Comparison of ENCODE assay signal across 9 mouse cellular contexts in the genomic region with DNA sequence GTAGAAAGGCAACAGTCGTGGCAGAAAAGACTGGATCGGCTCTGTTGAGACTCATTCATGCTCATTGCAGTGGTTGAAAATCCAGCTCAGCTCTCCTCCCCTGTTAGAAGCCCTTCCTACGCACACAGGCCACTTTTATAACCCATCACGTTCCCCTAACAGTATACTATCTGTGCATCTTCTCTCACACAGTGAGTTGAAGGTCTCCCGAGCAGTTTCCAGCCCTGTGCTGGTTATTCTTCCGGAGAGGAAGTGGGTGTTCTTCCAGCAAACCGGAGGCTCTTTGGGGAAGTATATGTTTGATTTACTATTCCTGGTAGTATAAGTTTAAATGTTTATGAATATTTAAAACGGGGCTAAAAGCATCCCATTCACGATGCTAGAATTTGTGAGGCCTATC. TPM values are rescaled to one million over a fixed set of nuclear protein-coding genes. Genes with fewer than 3 reads are reported as not detected.
A peak's percentile ranks its signal among the peaks of the same experiment; 100 is the strongest.
DNase-seq lines count a peak whose midpoint lies in the region; ATAC-seq lines count a peak whose summit lies in the region.
"Had no signal": no experiment of that assay in that cellular context is flagged by ENCODE, and none has a peak within 500 bp of the region (broad histone marks: within the 10 kb centered on the region; RNA-seq: fewer than 3 reads in every experiment).

No protein-coding gene starts in this region.

- no peak for DNase-seq in frontal cortex, postnatal 25 days (ENCODE audit: low spot score in 2 of 2)
- no peak for DNase-seq in lung, postnatal 4 days
- DNase-seq in layer of hippocampus, postnatal 14 days (ENCODE audit: low spot score in 2 of 2), result no peak

- H3K4me3 ChIP-seq in lung, embryonic 16.5 days (ENCODE audit: low read length), result peak overlapping the region; percentile 55
- peak overlapping the region; percentile 48; the same call in 1 of the 2 replicates for H3K4me3 ChIP-seq in limb, embryonic 15.5 days
- H3K4me3 ChIP-seq in stomach, embryonic 16.5 days (replicated peaks; ENCODE audit: low read length), result peak overlapping the region; percentile 52

- H3K9ac ChIP-seq in lung, embryonic 16.5 days (ENCODE audit: low read length), result peak overlapping the region; percentile 64
- no peak overlapping the region for H3K9ac ChIP-seq in limb, embryonic 15.5 days
- peak overlapping the region; percentile 64; the same call in 1 of the 2 replicates for H3K9ac ChIP-seq in stomach, embryonic 16.5 days (ENCODE audit: low read length)

- no peaks in the 10 kb centered on the region; the same call in 1 of the 2 replicates for H3K27me3 ChIP-seq in lung, embryonic 16.5 days (ENCODE audit: control insufficient read depth, insufficient read depth, low read depth, low read length)
- H3K27me3 ChIP-seq in limb, embryonic 15.5 days, result 0 out of 2 replicates have a peak, but pooled peaks cover 4% of the 10 kb centered on the region
- H3K27me3 ChIP-seq in stomach, embryonic 16.5 days (ENCODE audit: control insufficient read depth, insufficient read depth, low read length), result 0 out of 2 replicates have a peak, but pooled peaks cover 4% of the 10 kb centered on the region

- peak; percentile 73 for ATAC-seq in frontal cortex, adult (ENCODE audit: low TSS enrichment)
- no peak for ATAC-seq in lung, embryonic 16.5 days (ENCODE audit: low read depth)
- no peak for ATAC-seq in limb, embryonic 15.5 days (ENCODE audit: insufficient number of reproducible peaks, low FRiP score, low TSS enrichment, low read depth)
- no peak for ATAC-seq in stomach, embryonic 16.5 days (ENCODE audit: insufficient read depth, low FRiP score)
- ATAC-seq in cerebellum, adult (ENCODE audit: insufficient number of reproducible peaks, low FRiP score, low TSS enrichment), result no peak

- H3K4me2 ChIP-seq in lung, embryonic 16.5 days (ENCODE audit: low read depth, low read length), result peak overlapping the region; percentile 95
- H3K4me2 ChIP-seq in limb, embryonic 15.5 days, result peak overlapping the region; percentile 97
- peak overlapping the region; percentile 99 for H3K4me2 ChIP-seq in stomach, embryonic 16.5 days (ENCODE audit: low read depth, low read length)

- H3K4me1 ChIP-seq in lung, embryonic 16.5 days (replicated peaks; ENCODE audit: control insufficient read depth, insufficient read depth, low read length), result no peaks in the 10 kb centered on the region; the same call in 1 of the 2 replicates
- H3K4me1 ChIP-seq in limb, embryonic 15.5 days, result peaks cover 11% of the 10 kb centered on the region
- H3K4me1 ChIP-seq in stomach, embryonic 16.5 days (ENCODE audit: control insufficient read depth, insufficient read depth, low read length), result 0 out of 2 replicates have a peak, but pooled peaks cover 3% of the 10 kb centered on the region

- WGBS in lung, embryonic 16.5 days, result 32% methylated on average over 9 of the region's 9 CpGs
- 45% methylated on average over 9 of the region's 9 CpGs for WGBS in limb, embryonic 15.5 days
- WGBS in stomach, embryonic 16.5 days, result 47% methylated on average over 9 of the region's 9 CpGs

- no peaks in the 10 kb centered on the region for H3K9me3 ChIP-seq in lung, embryonic 16.5 days (ENCODE audit: control insufficient read depth, low read length)
- H3K9me3 ChIP-seq in limb, embryonic 15.5 days, result no peaks in the 10 kb centered on the region
- no peaks in the 10 kb centered on the region for H3K9me3 ChIP-seq in stomach, embryonic 16.5 days (replicated peaks; ENCODE audit: control insufficient read depth, low read length)

- H3K36me3 ChIP-seq in lung, embryonic 16.5 days (ENCODE audit: control insufficient read depth, insufficient read depth, low read length), result no peaks in the 10 kb centered on the region
- H3K36me3 ChIP-seq in limb, embryonic 15.5 days, result no peaks in the 10 kb centered on the region
- H3K36me3 ChIP-seq in stomach, embryonic 16.5 days (ENCODE audit: control insufficient read depth, insufficient read depth, low read length), result no peaks in the 10 kb centered on the region

- H3K27ac ChIP-seq in lung, embryonic 16.5 days (ENCODE audit: low read length), result no peak overlapping the region
- H3K27ac ChIP-seq in limb, embryonic 15.5 days, result peak overlapping the region; percentile 71
- no peak overlapping the region for H3K27ac ChIP-seq in stomach, embryonic 16.5 days (ENCODE audit: low read length)
- H3K27ac ChIP-seq: left cerebral cortex, adult 2 months had no signal

RNA-seq across cellular contexts. Expression of a gene that starts 0.6 kb away (rescaled TPM):
- polyA plus RNA-seq in lung, embryonic 16.5 days (2015; fragmentation: Nextera tagmentation; extraction: Ambion mirVana), result 3.3 and 3.7 TPM in 2 replicates
- 62.4 and 62.7 TPM in 2 replicates for polyA plus RNA-seq in limb, embryonic 15.5 days (2015; fragmentation: Nextera tagmentation; extraction: Ambion mirVana)
- 0.15 and 0.21 TPM in 2 replicates for polyA plus RNA-seq in stomach, embryonic 16.5 days (2015; fragmentation: Nextera tagmentation; extraction: Ambion mirVana)
- total RNA-seq in layer of hippocampus, postnatal 14 days (2021), result not detected

RNA-seq across cellular contexts. Expression of a gene that starts 25.7 kb away (rescaled TPM):
- 334 and 336 TPM in 2 replicates for polyA plus RNA-seq in lung, embryonic 16.5 days (2015; fragmentation: Nextera tagmentation; extraction: Ambion mirVana)
- 513 and 549 TPM in 2 replicates for polyA plus RNA-seq in limb, embryonic 15.5 days (2015; fragmentation: Nextera tagmentation; extraction: Ambion mirVana)
- 358 and 361 TPM in 2 replicates for polyA plus RNA-seq in stomach, embryonic 16.5 days (2015; fragmentation: Nextera tagmentation; extraction: Ambion mirVana)
- 100 to 1,000 TPM; 227 to 239 TPM for total RNA-seq in layer of hippocampus, postnatal 14 days (2021)

RNA-seq across cellular contexts. Expression of a gene that starts 26.5 kb away (rescaled TPM):
- polyA plus RNA-seq in lung, embryonic 16.5 days (2015; fragmentation: Nextera tagmentation; extraction: Ambion mirVana), result 21.5 and 22.1 TPM in 2 replicates
- polyA plus RNA-seq in limb, embryonic 15.5 days (2015; fragmentation: Nextera tagmentation; extraction: Ambion mirVana), result 18.8 and 20.2 TPM in 2 replicates
- 14.7 and 15.0 TPM in 2 replicates for polyA plus RNA-seq in stomach, embryonic 16.5 days (2015; fragmentation: Nextera tagmentation; extraction: Ambion mirVana)
- 10 to 100 TPM; 34.7 to 36.0 TPM for total RNA-seq in layer of hippocampus, postnatal 14 days (2021)

Comparison
In these comparisons a context has a peak if more than half of its experiments do, and no peak if none do; other contexts are left out.
1. RNA of a gene that starts 0.6 kb away (polyA plus RNA-seq): 62.4 to 62.7 TPM in limb, embryonic 15.5 days; 3.3 to 3.7 TPM in lung, embryonic 16.5 days and 0.15 to 0.21 TPM in stomach, embryonic 16.5 days; every median in the first group is over 10 times any median in the second.
2. Peak in every context shown above with its lines, with median percentiles within 50 percentile points of each other: H3K4me2 ChIP-seq and H3K4me3 ChIP-seq.